Mouse (Mus musculus) hindlimb bud, embryonic 11.5 days (tissue): Measurements from ENCODE around the gene Mcrip1.
"Not testable (repeated sequence)": the region's sequence is repeated elsewhere in the genome, so short reads cannot be mapped to it uniquely, and the experiment has no call there.

ENCODE experiments used
- DNase-seq: peaks from one replicate; pipeline ENCODE4 v3.0.0-alpha.2; 2012; ENCODE audit warnings: low read depth, low spot score; ENCODE audit errors: extremely low spot score

Gene Mcrip1

DNA sequence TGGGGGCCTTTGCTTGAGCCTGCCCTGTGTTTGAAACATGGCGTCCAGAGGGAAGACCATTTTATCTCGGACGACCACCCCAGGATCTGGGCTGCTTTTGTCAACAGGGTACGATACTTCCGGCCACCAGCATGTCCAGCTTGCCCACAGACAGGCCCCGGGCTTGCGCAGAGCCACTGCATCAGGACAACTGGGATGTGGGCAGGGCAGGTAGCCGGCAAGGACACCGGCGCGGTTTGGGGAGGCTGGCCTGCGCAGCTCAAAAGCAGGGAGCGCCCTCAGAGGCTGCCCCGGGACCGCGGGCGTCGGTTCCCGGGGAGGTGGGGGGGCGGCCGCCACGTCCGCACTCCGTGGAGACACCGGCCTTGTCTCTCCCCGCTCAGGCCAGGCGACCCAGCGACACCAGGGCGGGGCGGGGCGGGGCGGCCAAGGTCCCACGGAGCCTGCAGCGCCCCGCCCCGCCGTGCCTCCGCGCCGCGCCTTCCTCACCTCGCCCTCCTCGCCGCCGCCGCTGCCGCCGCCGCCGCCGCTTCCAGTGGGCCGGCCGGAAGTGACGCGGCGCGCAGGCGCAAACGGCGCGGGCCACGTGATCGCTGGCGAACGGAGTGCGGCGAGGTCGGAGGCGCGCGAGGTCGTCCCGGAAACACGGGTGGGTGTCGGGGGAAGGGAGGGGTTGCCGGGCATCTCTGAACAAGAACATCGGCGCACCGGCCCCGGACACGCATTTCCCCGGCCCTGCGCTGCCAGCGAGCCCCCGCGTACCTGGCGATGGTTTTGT is at the start of gene Mcrip1:
Mcrip1 (minus strand) TSS at position 560 of the 778 bp plus-strand sequence.
- DNase-seq, result no peak

DNA sequence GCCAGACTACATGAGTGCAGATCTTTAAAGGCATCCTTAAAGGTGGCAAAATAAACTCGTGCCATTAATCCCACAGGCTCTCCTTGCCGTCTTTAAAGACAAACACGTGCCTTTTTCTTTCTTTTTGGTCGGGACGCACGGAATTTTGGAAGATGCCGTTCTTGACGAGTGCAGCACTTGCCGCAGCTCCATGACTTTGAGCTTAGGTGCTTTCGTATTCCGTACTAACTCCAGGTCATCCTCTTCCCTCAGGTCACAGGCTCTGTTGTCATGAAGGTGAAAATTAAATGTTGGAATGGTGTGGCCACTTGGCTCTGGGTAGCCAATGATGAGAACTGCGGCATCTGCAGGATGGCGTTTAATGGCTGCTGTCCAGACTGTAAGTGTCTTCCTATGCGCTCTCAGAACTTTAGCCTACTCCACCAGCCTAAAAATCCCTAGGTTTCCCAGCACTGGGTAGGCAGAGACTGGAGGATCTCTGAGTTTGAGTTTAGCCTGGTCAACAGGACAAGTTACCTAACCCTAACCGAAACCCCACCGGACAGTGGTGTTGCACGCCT is 49.5 kb upstream of the Mcrip1 start:
- DNase-seq, result no peak

DNA sequence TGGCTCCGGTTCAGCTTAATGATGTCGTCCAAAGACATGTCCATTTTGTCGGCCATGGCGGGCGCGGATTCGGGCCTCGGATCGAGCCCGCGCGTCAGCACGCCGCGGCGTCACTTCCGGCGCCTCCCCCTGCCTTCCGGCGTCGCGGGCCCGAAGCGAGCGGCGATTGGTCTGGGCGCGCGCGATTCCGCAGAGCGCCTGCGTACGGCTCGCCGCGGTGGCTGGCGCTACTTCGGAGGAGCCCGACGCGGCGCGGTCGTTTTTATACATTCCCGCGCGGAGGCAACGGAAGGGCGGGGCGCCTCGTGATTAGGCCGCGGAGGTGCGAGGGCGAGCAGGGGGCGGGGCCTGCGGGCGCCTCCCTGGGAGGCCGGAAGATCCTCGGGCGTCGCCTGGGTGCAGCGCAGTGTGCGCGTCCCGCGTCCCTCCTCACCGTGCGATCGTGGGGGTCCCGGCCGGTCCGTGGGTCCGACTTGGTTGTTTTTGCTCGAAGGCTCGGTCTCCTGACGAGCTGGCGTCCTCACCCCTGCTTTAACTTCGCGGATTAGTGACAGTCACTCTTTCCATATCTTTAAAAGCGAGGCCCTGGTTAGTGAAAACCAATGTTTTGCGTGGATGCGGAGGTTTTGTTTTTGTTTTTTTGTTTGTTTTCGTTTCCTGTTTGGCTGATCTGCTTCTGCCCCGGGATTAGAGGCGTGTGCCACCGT is 48.9 kb upstream of the Mcrip1 start, which contains the start of the genes Alyref and Anapc11:
Alyref (minus strand) TSS at position 83 of the 707 bp plus-strand sequence.
Anapc11 (plus strand) TSS at position 139 of the 707 bp plus-strand sequence.
- DNase-seq, result peak; percentile 70

DNA sequence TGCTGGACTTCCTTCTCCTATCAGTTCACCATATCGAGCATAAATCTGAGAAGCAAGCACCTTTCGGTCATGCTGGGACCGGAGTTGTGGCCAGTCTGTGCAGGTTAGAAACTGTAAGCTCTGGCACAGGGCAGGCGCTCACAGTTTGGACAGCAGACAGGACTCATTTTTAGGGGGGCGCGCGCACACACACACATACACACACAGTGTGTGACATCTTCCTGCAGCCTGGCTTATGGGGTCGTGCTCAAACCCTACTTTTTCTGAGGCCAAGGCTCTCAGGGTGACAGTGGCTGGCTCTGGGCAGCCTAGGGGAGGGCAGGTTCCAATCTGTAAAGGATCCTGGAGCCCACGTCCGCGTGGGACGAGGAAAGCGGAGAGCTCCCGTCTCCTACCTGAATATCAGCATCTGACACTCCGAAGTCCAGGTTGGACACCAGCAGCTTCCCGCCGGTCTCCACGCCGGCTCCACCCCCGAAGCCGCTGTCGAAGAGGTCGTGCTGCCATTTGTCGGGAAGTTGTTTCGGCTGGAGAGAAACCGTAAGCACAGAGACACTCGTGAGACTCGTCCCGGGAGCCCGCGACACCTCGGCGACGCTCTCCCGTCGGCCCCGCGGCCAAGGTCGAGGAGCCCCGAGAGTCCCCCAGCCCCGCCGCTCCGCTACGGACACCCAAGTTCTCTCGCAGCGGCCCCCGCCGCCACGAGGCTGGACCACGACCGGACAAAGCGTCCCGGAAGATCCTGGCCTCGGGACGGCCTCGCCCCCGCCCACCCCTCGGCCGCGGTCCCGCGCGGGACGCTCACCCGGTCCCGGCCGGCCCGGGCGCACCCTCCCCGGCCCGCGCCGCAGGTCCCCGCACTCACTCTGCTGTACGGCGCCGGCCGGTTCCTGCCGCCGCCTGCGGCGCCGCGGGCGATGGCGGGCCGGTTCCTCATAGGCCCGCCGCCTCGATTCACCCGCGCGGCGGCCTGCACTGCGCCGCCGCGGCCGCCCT is 48.0 kb upstream of the Mcrip1 start:
- no peak for DNase-seq

DNA sequence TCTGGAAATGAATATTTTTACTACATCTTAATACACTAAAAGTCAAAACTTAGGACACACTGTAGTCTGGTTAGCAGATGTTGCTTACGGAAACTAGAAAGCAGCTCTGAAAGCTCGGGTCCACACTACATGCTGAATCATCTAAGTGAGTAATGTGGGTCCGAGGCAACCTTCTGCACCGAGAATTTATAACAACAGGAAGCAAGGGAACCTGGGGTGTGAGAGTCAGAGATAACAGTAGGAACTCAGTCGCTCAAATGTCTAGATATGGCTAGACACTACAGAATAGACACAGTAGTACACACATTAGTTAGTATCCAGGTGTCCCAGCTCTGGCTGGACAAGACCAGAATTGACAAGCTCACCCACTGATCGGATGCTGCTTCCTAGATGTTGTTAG is 39.0 kb upstream of the Mcrip1 start:
- DNase-seq, result no peak

DNA sequence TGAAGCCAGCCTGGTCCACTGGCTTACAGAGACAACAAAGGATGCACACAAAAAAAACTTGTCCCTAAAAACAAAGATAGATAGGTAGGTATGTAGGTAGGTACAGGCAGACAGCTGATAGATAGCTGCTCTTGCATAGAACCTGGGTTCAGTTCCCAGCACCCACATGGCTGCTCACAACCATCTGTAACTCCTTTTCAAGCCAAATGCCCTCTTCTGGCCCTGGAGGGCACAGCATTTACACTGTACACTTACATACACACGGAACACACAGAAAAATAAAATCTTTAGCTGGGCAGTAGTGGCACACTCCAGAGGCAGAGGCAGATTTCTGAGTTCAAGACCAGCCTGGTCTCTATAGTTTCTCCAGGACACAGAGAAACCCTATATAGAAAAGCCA is 34.4 kb upstream of the Mcrip1 start:
- DNase-seq, result no peak

DNA sequence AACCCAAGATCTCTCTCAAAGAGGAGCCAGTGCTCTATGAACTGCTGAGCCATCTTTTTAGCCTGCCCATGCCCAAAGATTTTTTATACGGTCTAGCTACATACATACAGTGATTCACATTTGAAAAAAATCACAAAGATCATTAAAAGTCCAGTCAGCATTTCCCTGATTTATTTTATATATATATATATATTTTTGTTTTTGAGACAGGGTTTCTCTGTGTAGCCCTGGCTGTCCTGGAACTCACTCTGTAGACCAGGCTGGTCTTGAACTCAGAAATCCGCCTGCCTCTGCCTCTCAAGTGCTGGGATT is 33.4 kb upstream of the Mcrip1 start:
- DNase-seq, result not testable (repeated sequence)

DNA sequence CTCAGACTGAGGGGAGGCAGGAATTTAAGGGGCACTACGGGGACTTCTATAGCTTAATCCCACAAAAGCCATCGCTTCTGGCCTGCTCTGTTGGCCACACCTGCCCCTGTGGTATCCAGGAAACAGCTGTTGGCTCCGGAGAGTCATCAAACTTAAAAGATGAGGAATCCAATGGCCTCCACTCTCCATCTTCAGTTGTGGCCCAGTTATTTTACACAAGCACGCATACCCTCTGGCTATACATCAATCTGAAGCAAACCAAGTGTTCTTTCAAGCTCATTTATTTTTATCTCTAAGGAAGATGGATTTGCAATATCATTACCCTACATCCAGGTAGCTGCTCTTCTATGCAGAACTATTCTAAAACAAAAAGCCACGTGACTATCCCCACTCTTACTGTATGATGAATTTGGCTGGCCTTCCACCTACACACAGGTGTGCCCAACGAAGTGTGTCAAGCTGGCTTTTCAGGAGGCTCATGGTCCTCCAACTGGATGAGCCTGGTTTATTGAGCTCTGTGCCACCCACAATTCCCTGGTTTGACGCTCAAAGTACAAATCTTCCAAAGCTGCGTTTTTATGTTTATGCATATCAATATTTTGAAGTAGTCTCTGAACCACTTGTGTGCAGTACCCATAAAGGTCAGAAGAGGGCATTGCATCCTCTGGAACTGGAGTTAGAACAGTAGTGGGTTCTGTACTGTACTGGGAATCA is 32.9 kb upstream of the Mcrip1 start:
- no peak for DNase-seq

DNA sequence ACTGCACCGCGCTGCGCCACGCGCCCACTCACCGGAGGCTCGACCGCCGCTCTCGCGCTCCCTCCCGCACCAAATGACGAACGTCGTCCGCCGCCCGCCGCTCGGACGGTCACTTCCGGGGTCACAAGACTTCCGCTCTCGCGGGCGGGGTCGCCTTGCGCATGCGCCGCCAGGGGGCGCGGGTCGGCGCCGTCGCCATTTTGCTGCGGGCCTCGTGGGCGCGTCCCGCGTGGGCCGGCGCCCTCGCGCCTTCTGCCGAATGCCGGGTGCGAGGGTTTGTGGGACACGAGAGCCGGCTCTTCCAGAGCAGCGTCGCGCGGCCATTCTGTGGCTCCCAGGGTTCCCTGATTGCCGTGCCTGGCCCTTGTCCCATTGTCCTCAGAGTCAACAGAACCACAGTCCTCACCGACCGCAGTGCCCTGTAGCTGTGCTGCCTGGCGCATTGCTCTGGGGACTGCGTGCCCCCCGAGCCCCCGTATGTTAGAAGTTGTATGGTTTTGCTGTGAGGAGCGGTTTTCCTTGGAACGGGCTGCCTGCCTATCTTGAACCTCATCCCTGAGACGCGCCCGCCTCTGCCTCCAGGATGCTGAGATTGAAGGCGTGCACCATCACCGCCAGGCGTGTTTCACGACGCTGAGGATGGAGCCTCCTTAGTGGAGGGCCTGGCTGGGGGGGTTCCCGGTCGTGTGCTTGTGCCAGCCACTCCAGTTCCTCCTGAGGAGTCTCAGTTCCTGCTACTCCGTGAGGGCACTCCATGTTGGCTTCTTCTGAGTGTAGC is 32.2 kb upstream of the Mcrip1 start, which contains the start of gene Arhgdia:
Arhgdia (minus strand) TSS at position 135 of the 778 bp plus-strand sequence.
- no peak for DNase-seq

DNA sequence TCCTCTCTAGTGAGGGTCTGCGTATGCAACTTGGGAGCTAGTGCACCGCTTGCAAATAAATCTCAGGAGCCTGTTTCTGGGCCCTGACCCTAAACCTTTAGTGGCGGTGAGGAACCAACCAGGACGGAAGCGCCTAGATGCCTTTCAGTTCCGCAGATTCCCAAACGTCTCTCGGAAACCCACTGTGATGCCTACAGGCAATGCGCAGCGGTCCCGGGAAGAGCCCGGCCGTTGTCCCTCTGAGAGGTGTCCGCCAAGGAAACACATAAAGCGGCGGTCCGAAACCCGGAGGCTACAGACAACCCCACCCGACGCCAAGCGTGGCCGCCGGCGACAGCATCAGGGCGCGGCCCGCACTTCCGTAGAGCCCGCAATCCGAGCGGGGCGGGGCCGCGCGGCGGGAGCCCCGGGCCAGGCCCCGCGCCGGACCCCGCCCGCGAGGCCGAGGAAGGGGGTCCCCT is 31.4 kb upstream of the Mcrip1 start:
- no peak for DNase-seq

DNA sequence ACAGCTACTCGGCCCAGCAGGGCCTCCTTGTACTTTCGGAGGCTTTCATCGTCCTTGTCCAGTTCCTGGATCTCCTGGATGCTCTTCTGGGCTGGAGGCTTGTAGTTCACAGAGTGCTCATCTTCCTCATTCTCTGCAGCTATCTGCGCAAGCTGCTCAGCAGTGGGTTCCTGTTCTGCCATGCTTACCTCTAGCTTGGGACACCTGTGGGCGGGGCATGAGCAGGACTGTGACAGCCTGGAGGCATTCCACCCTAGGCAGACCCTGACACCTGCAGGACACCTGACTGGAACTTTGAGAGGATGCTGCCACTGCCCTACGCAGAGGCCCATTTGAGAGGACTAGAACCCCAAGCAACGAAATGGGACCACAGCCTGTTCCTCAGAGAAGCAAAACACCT is 30.7 kb upstream of the Mcrip1 start:
- DNase-seq, result no peak

DNA sequence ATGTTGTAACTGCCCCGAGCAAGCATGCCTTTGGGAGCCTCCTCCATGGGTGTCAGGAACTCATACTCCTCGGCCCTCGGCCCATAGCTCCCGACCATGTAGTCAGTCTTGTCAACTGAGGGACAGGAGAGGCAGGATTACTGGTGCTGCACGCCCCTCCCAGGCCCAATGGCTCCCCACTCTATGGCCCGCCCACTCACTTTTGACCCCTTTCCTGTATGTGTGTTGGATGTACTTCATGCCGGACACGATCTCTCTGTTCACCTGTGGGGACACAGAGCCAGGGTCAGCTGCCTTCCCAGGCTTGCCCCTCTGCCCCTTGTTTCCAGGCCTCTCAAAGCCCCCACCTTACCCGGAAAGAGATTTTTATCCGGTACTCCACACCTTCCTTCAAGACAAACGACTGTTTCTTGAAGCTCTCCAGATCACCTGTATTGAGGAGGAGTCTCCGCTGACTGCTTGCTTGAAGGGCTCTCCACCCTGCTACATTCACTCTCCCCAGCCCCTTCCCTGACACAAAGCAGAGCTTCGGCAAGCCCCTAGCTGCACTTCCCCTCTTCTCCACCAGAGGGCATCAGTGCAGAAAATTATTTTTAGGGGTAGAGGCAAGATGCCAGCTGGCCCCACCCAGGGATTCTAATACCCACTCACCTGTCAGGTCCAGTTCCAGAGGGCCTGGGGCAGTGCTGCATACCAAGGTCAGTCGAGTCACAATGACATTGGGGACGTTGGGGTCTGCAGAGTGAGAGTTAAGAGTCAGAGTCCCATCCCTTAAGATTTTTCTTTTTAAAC is 30.0 kb upstream of the Mcrip1 start:
- peak; percentile 87 for DNase-seq

DNA sequence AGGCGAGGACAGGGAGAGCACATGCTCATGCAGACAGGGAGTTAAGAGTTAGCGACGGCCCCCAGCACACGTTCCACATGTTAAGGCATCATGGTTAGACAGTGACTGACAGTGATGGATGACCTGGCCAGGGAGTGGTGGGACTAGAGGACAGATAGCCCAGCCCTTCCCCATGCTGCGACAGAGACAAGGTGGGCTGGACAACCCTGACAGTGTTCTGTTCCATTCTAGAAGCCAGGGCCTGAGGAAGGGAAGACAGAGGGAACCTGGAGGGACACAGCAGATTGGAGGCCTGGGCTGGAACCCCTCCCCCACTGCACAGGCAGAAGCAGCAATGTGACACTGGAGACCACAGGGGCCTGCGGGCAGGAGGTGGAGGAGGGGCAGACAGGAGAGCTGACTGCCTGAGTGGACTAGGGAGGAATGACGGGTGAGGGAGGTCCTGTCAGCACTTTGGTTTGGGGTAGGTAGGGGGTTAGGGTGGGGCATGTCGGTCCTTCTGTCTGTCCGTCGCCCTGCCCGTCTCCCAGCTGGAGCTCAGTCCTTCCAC is 29.2 kb upstream of the Mcrip1 start:
- DNase-seq, result no peak

DNA sequence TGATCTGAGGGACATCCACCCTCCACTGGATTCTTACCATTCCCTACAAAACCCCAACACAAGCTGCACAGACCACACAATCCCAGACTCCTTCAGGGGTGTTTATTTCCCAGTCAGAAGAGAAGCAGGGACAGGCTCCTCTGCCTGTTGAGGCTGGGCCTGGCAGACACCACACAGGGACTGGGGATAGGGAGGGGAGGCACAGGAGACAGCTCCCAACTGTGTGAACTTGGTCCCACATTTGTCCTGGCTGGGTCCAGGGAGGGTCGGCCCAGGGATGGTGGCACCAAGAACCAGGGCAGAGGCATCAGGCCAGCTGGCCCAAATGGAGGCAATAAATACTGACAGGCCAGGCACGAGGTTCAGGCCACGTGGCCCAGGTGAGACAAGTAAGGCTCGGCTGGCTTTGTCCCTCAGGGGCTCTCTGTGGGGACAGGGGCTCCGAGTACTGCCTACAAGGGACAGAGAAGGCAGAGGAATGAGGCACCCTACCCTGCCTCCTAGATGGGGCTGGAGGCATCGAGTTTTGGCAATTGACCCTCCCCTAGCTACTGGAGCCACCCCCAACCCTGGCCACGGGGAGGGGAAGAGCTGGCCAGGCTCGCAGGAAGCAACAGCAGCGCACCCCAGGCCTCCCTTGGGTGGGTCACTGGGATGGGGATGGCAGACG is 28.6 kb upstream of the Mcrip1 start:
- no peak for DNase-seq

DNA sequence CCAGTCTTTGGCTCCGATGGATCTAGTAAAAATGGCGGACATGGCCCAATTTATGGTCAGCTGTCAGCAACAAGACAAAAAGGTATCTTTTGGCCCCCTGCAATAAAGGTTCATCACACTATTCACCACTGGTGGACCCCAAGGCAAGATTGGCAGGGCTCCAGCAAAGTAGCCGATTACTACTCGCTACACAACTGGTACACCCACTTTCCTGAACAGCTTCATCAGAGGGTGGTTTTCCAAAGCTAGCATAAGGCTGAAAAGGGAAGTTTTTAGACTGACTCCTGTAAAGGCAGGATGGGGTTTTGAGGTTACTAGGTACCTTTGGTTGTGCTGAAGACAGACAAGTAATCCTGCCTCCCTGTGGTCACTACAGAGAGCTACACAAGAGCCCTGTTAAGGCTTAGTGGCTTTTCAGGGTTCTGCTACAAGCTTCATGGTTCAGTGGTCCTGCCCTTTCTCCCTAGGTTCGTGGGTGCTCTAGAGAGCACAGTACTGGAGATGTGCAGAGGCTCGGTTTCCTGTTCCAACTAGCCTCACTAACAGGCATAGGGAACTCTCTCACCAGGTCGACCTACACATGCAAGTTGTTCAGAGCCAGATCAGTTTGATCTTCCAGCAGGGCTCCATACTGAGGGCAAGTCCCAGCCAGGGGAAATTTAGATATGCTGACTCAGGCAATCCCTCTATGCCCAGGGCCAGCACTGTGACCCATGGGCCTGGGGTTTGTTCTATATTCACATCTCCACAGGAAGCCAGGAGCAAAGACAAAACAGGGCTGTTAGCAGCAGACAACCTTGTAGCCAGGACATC is 27.9 kb upstream of the Mcrip1 start:
- DNase-seq, result no peak

DNA sequence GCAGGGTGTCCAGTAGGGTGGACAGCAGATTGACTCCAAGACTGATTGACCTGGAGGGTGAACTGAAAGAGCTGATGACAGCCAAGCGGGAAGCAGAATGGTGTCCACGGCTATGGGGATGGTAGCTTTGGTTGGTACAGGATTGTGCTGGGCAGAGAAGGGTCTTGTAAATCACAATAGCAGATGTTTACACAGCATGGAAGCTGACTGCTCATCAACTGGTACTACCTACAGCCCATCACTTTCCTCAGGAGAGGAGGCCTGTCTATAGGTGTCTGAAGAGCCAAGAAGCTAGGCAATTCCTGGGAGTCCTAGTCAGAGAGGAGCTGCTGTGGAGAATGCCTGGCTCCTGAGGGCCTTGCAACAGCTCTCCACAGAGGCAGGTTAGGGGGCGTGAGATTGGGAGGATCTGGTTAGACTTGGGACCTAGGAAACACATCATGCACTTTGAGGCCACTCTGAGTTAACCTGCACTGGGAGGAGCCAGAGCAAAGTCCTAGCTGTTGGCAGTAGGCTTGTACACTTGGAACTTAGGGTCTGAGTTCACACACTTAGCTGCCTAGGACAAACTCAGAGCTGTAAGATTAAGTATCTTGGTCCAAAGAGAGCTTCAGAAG is 26.9 kb upstream of the Mcrip1 start:
- no peak for DNase-seq
